Mouse (Mus musculus): ENCODE data around the gene Nsun2.

DNA sequence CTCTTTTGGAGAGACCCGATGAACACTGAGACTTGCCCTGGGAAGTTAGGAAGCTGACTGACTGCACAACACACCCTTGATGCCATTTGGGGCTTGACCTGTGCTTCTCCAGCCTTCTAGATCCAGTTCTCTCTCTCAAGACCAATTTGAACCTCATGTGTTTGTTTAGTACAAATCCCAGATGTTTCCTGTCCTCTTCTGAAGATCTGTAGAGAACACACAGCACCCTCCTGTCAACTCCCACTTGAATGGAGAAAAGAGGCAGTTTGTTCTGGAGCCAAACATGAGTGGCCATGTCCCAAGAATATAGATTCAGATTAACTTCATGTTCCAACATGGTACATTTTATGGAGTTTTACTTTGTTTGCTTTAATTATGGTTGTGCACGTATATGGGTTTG lies 110.4 kb downstream of the Nsun2 start:
- TF ChIP-seq CTCF (IDR thresholded peaks at IDR 0.05; ENCODE audit: borderline replicate concordance, control insufficient read depth, extremely low read depth, insufficient read depth, low read length, poor library complexity) (no peak), POLR2A (IDR thresholded peaks at IDR 0.05; ENCODE audit: control insufficient read depth, extremely low read depth, insufficient read depth, low read length, poor library complexity) (no peak)
